Mouse (Mus musculus) forebrain, embryonic 11.5 days (tissue): ENCODE results near the gene Armh2. TPM values are rescaled to one million over a fixed set of nuclear protein-coding genes. Genes with fewer than 3 reads are reported as not detected.

ENCODE experiments used
- ATAC-seq: fragments of 200-750 bp; cut with Nextera tagmentation; replicated peaks from 2 replicates; pipeline ENCODE4 v1.8.0; 2017; ENCODE audit warnings: moderate TSS enrichment; ENCODE audit not compliant: low FRiP score
- DNase-seq: peaks from one replicate; pipeline ENCODE4 v3.0.0-alpha.2; 2017; ENCODE audit warnings: low spot score
- H3K27ac ChIP-seq: fragments of 300-500 bp; sonication (generic); 2 replicates; pipeline ENCODE4 v1.5.1; 2014; ENCODE audit warnings: low read depth, low read length
- H3K27me3 ChIP-seq: fragments of 300-500 bp; sonication (generic); 2 replicates; pipeline ENCODE4 v1.6.1; 2014; ENCODE audit warnings: mild to moderate bottlenecking, low read length, mixed read lengths; ENCODE audit not compliant: control insufficient read depth, insufficient read depth
- H3K36me3 ChIP-seq: fragments of 300-500 bp; sonication (generic); 2 replicates; pipeline ENCODE4 v1.6.1; 2014; ENCODE audit warnings: mild to moderate bottlenecking, low read length, moderate library complexity, mixed read lengths; ENCODE audit not compliant: control insufficient read depth, insufficient read depth
- H3K4me1 ChIP-seq: fragments of 300-500 bp; sonication (generic); replicated peaks from 2 replicates; pipeline ENCODE4 v1.6.1; 2014; ENCODE audit warnings: low read length, mixed read lengths; ENCODE audit not compliant: control insufficient read depth, insufficient read depth
- H3K4me2 ChIP-seq: fragments of 300-500 bp; sonication (generic); 2 replicates; pipeline ENCODE4 v1.6.1; 2014; ENCODE audit warnings: low read depth, mild to moderate bottlenecking, low read length, moderate library complexity, mixed read lengths; ENCODE audit not compliant: severe bottlenecking
- H3K4me3 ChIP-seq: fragments of 300-500 bp; sonication (generic); 2 replicates; pipeline ENCODE4 v1.5.1; 2014; ENCODE audit warnings: low read depth, low read length
- H3K9ac ChIP-seq: fragments of 300-500 bp; sonication (generic); 2 replicates; pipeline ENCODE4 v1.6.1; 2014; ENCODE audit warnings: low read length
- H3K9me3 ChIP-seq: fragments of 300-500 bp; sonication (generic); 2 replicates; pipeline ENCODE4 v1.6.1; 2016; ENCODE audit warnings: low read length, mixed read lengths; ENCODE audit not compliant: control insufficient read depth
- WGBS: fragments of 180-500 bp; shearing (Covaris S2); extraction: QIAGEN DNeasy Blood & Tissue Kit; methylation state at CpG from one replicate; pipeline ENCODE4 v1.1.7; 2014; 5-methylcytosine and 5-hydroxymethylcytosine counted together
- polyA plus RNA-seq: library from polyadenylated mRNA; unstranded; fragments of >200 nt; fragmentation: Nextera tagmentation; extraction: Ambion mirVana; gene quantifications from 2 replicates; pipeline ENCODE4 v1.2.1, GENCODE M21; 2014

The Armh2 gene
- polyA plus RNA-seq, 1 experiment from 2014 or later: not detected

DNA sequence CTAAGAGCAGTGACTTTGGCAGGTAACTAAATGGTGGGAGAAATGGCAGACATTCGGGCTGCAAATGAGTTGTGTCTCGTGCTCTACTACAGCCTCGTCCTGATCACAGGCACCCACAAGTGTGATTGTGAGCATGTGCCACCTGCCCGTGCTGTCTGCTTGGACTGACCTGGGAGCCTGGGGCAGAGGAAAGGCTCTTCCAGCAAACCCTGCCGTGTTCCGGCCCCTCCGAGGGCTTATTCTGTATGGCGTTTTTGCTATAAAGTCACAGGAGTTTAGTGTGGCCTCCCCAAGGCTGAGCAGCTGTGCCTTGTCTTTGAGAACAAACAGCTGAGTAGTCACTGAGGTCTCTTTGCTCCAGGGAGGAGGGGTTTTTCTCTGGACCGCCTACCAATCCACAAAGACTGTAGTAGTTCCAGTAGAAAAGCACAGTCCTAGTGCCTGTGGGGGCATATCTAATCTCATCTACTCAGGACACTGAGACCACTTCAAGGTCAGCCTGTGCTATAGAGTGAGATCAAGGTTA, 26.6 kb upstream of the Armh2 start:
- H3K27ac ChIP-seq: no peak overlapping the region
- no peaks in the 10 kb centered on the region for H3K36me3 ChIP-seq
- H3K4me3 ChIP-seq: no peak overlapping the region
- H3K9ac ChIP-seq: no peak overlapping the region
- no peaks in the 10 kb centered on the region for H3K4me1 ChIP-seq
- 85% methylated on average over 9 of the region's 9 CpGs for WGBS
- H3K9me3 ChIP-seq: no peaks in the 10 kb centered on the region
- DNase-seq (no peak), ATAC-seq (no peak)
- H3K27me3 ChIP-seq: no peaks in the 10 kb centered on the region
- no peak overlapping the region for H3K4me2 ChIP-seq

DNA sequence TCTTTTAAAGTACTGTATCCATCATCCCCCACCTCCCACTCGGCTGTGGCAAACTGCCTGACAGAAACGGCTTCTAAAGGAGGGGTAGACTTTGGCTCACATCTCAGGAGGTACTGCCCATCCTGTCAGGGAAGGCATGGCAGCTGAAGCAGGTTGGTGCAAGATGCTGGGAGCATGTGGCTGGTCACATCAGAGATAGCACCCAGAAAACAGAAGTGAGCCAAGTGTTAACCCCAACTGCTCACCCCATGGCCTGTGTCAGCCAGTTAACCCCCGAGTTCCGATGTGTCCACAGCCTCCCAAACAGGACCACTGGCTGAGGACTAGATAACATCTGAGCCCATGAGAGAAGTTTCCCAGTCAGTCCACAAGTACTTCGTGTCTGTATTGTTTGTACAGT, 25.4 kb upstream of the Armh2 start:
- H3K4me2 ChIP-seq: no peak overlapping the region
- ATAC-seq (no peak), DNase-seq (no peak)
- no peaks in the 10 kb centered on the region for H3K9me3 ChIP-seq
- WGBS: 78% methylated on average over 5 of the region's 5 CpGs
- no peak overlapping the region for H3K9ac ChIP-seq
- H3K27me3 ChIP-seq: no peaks in the 10 kb centered on the region
- H3K27ac ChIP-seq: no peak overlapping the region
- no peak overlapping the region for H3K4me3 ChIP-seq
- H3K4me1 ChIP-seq: no peaks in the 10 kb centered on the region
- no peaks in the 10 kb centered on the region for H3K36me3 ChIP-seq

DNA sequence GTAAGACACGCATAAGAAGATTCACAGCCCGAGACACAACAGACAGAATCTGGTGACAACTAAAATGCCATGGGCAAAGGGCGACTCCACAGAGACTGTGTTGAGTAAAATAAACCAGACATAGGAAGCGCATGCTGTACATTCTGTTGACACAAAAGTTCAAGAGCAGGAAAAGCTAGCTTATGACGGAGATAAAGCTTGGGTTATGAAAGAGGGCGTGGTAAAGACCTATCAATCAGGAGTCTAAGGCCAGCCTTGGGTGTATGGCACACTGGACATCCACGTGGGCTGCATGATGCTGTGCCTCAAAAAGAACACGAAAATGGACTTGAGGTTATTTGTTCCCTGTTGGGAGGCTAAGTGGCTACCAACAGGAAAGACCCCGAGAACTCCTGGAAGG, 24.6 kb upstream of the Armh2 start:
- no peaks in the 10 kb centered on the region for H3K4me1 ChIP-seq
- H3K9me3 ChIP-seq: no peaks in the 10 kb centered on the region
- no peak overlapping the region for H3K4me3 ChIP-seq
- ATAC-seq (no peak), DNase-seq (no peak)
- no peak overlapping the region for H3K4me2 ChIP-seq
- H3K36me3 ChIP-seq: no peaks in the 10 kb centered on the region
- H3K9ac ChIP-seq: no peak overlapping the region
- 89% methylated on average over 9 of the region's 9 CpGs for WGBS
- H3K27me3 ChIP-seq: no peaks in the 10 kb centered on the region
- no peak overlapping the region for H3K27ac ChIP-seq

DNA sequence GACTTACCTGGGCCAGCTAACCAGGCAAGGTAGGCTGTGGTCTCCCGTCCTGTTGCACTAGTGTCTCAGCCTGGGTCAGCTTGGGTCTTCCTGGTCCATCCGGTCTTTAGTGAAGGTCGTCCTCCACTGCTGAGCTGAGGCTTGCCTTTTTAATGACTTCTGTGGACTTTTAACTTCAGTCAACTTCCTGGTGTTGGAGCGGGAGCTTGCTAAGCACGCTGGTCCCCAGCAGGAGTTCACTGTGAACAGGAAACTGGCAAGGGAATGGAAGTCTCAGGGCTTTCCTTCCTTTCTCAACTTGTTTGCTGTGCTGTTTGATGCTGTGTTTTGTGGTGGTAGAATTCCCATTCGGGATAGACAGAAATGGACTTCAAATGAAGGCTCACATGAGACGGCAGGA, 23.4 kb upstream of the Armh2 start:
- no peak overlapping the region for H3K9ac ChIP-seq
- H3K27me3 ChIP-seq: no peaks in the 10 kb centered on the region
- H3K36me3 ChIP-seq: no peaks in the 10 kb centered on the region
- no peaks in the 10 kb centered on the region for H3K9me3 ChIP-seq
- no peak for ATAC-seq
- H3K4me1 ChIP-seq: no peaks in the 10 kb centered on the region
- H3K4me3 ChIP-seq: no peak overlapping the region
- H3K4me2 ChIP-seq: no peak overlapping the region
- H3K27ac ChIP-seq: no peak overlapping the region
- no peak for DNase-seq
- WGBS: 73% methylated on average over 7 of the region's 7 CpGs

DNA sequence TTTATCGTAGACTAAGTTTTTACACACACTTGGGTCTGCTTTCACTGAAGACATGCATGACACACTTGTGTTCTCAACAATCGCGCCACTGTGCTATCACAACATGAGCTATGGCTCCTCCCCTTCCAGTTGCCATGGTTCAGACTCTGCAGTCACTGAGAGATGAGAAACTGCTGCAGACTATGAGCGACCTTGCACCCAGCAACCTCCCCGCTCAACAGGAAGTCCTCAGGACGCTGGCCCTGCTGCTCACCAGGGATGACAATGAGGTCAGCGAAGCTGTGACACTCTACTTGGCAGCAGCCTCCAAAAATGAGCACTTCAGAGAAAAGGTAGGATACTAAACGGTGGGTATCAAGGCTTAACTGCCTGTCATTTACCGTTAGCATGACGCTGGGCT, 19.5 kb upstream of the Armh2 start:
- no peaks in the 10 kb centered on the region for H3K27me3 ChIP-seq
- DNase-seq (no peak), ATAC-seq (no peak)
- H3K4me3 ChIP-seq: no peak overlapping the region
- H3K9me3 ChIP-seq: no peaks in the 10 kb centered on the region
- H3K36me3 ChIP-seq: no peaks in the 10 kb centered on the region
- no peak overlapping the region for H3K27ac ChIP-seq
- no peak overlapping the region for H3K9ac ChIP-seq
- 0 out of 2 replicates have a peak, but pooled peaks cover 2% of the 10 kb centered on the region for H3K4me1 ChIP-seq
- 89% methylated on average over 10 of the region's 10 CpGs for WGBS
- no peak overlapping the region; the same call in 1 of the 2 replicates for H3K4me2 ChIP-seq

GRCm38 (mm10) chr13:24723699-24724394, 17.2 kb upstream of the Armh2 start:
- Histone ChIP-seq H3K27ac (no peak overlapping the region), H3K9me3 (no peaks in the 10 kb centered on the region), H3K36me3 (no peaks in the 10 kb centered on the region), H3K27me3 (no peaks in the 10 kb centered on the region), H3K9ac (no peak overlapping the region), H3K4me3 (no peak overlapping the region), H3K4me2 (no peak overlapping the region), H3K4me1 (0 out of 2 replicates have a peak, but pooled peaks cover 2% of the 10 kb centered on the region)
- WGBS: 55% methylated on average over 8 of the region's 8 CpGs
- ATAC-seq (no peak), DNase-seq (no peak)

GRCm38 (mm10) chr13:24724395-24724759, 16.7 kb upstream of the Armh2 start:
- no peak for ATAC-seq

GRCm38 (mm10) chr13:24729128-24729527, 11.9 kb upstream of the Armh2 start:
- H3K9me3 ChIP-seq: no peaks in the 10 kb centered on the region
- no peak overlapping the region for H3K27ac ChIP-seq
- H3K9ac ChIP-seq: no peak overlapping the region
- no peak overlapping the region for H3K4me3 ChIP-seq
- no peak for ATAC-seq
- no peak for DNase-seq
- H3K27me3 ChIP-seq: no peaks in the 10 kb centered on the region
- H3K4me1 ChIP-seq: 0 out of 2 replicates have a peak, but pooled peaks cover 2% of the 10 kb centered on the region
- no peak overlapping the region for H3K4me2 ChIP-seq
- 88% methylated on average over 5 of the region's 5 CpGs for WGBS
- no peaks in the 10 kb centered on the region for H3K36me3 ChIP-seq

More at GRCm38 (mm10) chr13:24724395-24724759, 16.7 kb upstream of the Armh2 start:
- no peaks in the 10 kb centered on the region for H3K36me3 ChIP-seq
- no peak overlapping the region for H3K9ac ChIP-seq
- DNase-seq: no peak
- no peaks in the 10 kb centered on the region for H3K27me3 ChIP-seq
- 65% methylated on average over 4 of the region's 4 CpGs for WGBS
- H3K27ac ChIP-seq: no peak overlapping the region
- 0 out of 2 replicates have a peak, but pooled peaks cover 2% of the 10 kb centered on the region for H3K4me1 ChIP-seq
- no peak overlapping the region for H3K4me2 ChIP-seq
- no peak overlapping the region for H3K4me3 ChIP-seq
- H3K9me3 ChIP-seq: no peaks in the 10 kb centered on the region

DNA sequence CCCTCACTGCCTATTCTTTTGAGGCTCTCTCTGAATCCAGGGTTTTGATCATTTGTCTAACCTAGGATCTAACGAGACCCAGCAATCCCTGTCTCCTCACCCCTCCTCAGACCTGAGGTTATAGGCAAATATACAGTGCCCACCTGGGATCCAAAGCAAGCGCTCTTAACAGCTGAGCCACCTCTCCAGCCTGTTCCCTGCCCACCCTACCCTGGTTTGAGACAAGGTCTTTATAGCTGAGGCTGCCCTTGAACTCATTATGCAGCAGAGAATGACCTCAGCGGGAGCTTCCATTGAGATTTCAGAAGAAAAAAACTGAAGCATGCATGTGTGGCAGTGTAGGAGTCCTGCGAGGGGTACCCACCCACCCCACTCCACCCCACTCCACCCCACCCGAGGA, 6.5 kb upstream of the Armh2 start:
- H3K9ac ChIP-seq: no peak overlapping the region
- ATAC-seq: no peak
- DNase-seq: no peak
- 0 out of 2 replicates have a peak, but pooled peaks cover 2% of the 10 kb centered on the region for H3K4me1 ChIP-seq
- H3K36me3 ChIP-seq: no peaks in the 10 kb centered on the region
- no peak overlapping the region for H3K4me3 ChIP-seq
- H3K4me2 ChIP-seq: no peak overlapping the region
- no peaks in the 10 kb centered on the region for H3K9me3 ChIP-seq
- no peaks in the 10 kb centered on the region for H3K27me3 ChIP-seq
- 80% methylated on average over 5 of the region's 5 CpGs for WGBS
- no peak overlapping the region for H3K27ac ChIP-seq
